Mouse (Mus musculus) kidney, postnatal 25 days (tissue): Measurements from ENCODE around the gene Cmas.

Source experiments
- DNase-seq, 2 experiments: peaks; one replicate each; pipeline ENCODE4 v3.0.0; 2021; ENCODE audit warnings: mixed read lengths in 2 of 2

Gene Cmas

DNA sequence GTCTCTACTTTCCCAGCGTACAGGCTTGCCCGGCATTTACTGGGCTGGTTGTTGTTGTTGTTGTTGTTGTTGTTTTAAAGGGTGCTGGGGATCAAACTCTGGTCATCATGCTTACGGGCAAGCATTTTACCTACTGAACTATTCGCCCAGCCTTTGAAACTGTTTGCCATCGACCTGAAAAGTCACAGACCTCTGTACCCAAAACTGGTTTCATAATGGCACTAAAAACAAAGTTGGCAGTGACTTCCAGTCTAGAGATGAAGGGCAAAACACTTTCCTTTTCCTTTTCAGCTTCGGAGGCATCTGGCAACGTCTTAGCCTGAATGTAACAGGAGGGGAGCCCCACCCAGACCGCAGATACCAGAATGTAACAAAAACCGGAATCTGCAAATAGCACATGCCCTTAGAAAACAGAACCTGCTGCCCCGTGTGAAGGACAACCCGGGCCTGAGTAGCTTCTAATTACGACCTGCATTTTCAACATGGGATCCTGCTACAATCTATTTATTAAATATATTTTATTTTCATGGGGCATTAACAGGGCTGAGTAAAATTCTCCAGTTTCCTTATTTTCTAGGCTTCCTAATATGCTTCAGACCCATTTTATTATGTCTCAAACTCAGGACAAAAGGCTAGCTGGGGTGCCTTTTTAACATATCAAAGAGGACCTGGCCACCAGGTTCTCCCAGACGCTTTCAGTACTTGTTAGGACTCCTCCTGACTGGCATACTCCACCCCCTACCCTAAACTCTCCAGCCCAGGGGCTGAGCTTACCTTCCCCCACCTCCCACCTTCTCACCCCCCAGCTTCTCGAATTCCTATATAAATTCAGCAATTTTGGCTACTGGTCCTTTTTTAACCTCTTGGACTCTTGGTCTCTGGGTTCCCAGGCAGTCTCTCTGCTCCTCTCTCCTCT lies 3.9 kb upstream of the Cmas start:
- DNase-seq, result no peak

DNA sequence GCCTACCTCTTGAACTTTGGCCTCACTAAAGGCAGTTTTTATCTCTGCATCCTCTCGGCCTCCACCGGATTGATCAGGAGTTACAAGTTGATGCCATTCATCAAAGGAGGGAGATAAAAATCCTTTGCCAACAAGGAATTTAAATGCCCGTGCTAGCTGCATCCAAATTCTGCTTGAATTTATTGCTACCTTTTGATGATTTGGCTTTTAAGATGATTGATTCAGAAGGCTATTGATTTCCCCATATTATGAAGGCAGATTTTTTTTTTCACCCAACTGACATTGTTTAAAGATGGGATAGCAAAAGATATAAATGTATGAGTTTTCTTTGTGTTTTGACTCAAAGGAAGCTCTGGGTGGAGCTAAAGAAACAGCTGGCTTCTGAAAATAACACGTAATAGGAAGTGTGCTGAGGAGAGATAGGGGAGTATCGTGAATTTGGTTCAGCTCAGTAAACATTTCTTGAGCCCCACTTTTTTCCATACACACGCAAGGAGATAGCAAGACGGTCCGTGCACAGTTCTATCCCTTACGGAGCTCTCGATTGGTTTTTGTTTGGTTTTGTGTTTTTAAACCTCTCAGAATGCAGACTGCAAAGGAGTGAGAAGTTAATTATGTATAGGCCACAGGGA lies 964 bp downstream of the Cmas start:
- no peak for DNase-seq

GRCm38 (mm10) chr6:142757976-142758375 lies 1.5 kb downstream of the Cmas start:
- no peak for DNase-seq

DNA sequence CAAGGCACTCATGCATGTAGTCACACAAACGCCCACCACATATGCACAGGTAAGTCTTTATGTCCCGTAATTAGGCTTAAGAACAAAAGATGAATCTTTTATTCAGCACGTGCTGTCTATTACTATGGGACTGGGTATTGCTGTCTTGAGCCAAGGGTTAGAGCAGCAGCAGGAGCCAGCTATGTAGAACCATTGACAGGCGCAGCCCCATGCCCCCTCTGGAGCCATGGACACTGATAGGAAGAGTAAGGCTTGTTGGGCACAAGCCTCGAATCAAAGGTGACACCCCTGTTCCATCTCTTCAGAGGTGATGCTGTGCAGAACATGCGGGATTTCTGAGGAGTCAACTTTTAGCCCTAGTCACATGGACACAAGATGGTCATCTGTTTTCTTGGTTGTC lies 2.1 kb downstream of the Cmas start:
- DNase-seq, result no peak

DNA sequence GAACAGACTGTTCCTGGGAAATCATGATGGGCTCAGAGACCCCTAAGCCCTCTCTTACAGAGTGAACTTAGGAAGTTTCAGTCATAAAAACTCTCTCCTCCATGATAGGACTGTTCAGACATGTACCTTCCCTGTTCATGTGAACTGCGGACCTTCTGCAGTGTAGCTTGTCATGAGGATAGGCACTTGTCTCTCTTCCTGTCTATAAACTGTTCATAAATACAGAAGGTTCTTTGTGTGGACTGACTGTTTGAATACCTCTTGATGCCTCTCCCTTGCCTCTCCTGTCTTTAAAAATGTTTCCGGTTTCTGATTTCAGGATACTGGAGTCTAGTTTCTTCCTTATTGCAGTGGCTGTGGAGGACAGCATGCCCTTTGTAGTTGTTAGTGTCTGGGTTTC lies 3.1 kb downstream of the Cmas start:
- DNase-seq, result no peak

- no peak for DNase-seq
Observed at GRCm38 (mm10) chr6:142764933-142765332, 8.4 kb downstream of the Cmas start.

GRCm38 (mm10) chr6:142767305-142767704 lies 10.8 kb downstream of the Cmas start:
- no peak for DNase-seq

DNA sequence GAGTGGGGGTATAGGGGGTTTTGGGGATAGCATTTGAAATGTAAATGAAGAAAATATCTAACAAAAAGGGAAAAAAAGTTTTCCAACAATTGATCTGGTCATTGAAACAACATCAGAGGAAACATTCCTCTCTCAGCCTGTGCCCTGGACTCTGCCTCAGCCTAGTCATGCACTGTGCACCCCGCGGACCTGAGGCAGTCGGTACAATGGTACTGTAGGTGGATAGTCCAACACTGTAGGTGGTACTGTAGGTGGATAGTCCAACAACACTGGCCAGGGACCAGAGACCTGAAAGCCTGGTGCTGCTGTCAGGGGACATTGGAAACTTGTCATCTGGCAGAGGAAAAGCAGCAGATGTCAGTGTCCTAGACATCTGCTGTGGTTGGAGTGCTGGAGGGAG lies 13.4 kb downstream of the Cmas start:
- peak; percentile 50 to 74 for DNase-seq

DNA sequence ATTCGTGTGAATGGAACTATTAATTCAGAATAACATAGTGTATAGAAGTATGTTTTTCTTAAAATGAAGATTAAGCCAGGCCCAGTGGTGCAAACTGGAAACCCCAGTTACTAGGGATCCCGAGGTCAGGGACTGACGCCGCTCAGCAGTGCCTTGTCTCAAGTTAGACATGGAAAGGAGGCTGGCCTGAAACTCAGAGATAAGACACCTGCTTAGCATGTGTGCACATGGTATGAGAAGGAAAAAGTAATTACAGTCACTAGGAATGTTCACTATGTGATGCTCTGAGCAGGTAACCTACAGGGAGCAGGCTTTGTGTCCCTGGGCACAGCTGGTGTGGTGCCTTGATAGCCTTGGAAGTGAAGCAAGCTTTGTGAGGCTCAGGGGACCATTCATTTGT lies 15.2 kb downstream of the Cmas start:
- peak in 1 of 2 experiments; percentile 17 for DNase-seq

- no peak for DNase-seq
Observed at GRCm38 (mm10) chr6:142773566-142773965, 17.1 kb downstream of the Cmas start.

DNA sequence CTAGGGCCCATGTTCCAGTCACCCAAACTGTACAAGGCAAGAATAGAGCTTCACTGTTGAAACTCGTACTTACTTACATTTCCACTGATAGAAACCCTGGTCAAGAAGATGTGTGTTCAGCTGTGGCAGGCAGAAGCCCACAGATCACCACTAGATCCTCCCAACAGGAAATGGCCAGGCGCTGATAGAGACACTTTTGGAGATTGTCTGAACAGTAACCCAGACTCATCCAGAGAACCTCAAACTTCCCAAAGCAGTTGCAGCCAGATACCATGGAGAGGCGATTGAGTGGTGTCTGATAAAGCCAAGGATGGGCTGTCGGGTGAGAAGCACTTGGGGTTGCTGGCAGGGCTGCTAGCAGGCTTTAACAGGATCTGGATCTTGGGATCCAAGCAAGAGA lies 20.4 kb downstream of the Cmas start:
- DNase-seq, result no peak

DNA sequence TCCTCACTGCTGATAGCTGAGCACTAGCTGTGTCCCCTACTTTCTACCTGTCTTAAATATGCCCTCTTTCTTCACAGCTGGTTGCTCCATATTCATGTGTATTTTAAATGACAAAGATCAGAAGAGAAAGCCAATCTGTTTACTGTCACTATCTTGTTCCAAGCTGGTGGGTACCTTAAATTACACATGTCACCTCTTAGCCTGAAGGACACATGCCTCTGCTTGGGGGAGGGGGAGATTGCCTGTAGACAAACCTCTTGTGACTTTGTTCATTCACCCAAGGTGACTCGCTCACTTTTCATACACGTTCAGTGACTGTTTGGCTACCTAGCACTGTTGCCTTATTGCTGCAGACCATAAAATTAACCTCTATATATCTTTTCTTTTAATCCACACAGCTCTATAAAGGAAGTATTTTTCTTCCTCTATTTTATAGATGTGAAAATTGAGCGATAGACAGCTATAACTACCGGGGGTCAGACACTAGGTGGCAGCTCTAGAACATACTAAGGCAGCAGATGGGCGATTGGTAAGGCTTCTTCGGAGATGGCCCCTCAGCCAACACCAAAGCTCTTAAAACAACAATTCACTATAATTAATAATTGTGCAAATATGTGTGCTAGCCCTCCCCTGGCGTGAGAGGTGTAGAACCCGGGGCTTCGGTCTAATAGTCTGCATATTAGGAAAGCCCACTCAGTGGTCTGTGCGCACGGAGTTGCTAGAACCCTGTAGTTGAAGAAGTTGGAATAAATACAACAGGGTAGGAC lies 22.7 kb downstream of the Cmas start:
- DNase-seq, result peak in 1 of 2 experiments; percentile 48

DNA sequence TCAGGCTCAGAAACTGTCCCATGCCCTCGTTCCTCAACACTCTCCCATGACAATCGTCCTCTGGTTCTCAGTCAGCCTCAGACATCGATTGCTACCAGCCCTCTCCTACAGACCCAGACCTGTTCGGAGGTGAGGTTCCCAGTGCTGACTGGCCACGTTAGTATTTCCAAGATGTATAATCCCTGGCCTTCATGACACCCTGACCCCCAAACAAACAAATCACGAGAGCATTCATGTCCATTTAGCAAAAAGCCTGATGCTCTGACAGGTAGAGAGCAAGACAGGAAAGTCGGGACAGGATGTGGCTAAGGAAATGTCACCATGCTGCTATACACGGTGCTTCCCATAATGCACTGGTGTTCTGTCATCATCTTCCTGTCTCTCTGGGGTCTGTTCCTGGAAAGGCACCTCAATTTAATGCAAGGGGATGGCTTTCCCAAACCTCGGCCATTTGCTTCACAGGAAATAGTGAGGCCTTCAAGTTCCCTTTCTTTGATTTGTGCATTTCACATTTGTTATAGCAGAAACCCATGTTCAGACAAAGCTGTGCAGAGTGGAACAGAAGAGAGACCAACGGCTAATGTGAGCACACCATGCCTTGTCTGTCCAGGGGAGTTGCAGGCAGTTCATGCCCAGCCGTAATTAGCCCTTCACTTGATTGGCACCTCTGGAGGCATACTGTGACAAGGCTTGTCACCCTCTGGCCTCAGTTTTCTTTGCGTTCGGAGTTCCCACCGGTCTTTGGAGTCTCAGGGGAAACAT lies 23.5 kb downstream of the Cmas start:
- DNase-seq, result no peak

DNA sequence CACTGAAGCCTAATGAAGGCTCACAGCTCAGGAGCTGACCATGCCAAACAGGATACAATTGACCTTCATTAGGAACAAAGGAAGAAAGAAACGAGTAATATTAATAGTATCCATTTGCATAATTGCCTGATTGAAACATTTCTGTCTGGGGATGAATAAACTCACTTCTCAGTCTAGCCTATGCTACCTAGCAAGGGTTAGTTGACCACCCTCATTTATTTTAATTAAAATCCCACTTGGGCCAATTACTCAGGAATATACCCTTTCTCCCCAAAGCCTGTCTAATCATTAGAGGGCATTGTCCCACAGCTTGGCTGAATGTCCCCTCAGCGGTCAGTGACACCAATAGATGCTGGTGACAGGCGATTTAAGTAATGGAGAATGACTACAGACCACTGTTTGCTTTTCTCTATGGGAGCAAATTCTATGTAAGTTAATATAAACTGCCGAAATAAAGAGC lies 24.1 kb downstream of the Cmas start:
- DNase-seq, result no peak

GRCm38 (mm10) chr6:142781286-142781685 lies 24.8 kb downstream of the Cmas start:
- DNase-seq, result no peak

GRCm38 (mm10) chr6:142785343-142785742 lies 28.9 kb downstream of the Cmas start:
- peak; percentile 54 to 81 for DNase-seq

- no peak for DNase-seq
Observed at GRCm38 (mm10) chr6:142786106-142786505, 29.6 kb downstream of the Cmas start.

- DNase-seq, result peak in 1 of 2 experiments; percentile 26
Observed at GRCm38 (mm10) chr6:142788042-142788987, 31.8 kb downstream of the Cmas start.

DNA sequence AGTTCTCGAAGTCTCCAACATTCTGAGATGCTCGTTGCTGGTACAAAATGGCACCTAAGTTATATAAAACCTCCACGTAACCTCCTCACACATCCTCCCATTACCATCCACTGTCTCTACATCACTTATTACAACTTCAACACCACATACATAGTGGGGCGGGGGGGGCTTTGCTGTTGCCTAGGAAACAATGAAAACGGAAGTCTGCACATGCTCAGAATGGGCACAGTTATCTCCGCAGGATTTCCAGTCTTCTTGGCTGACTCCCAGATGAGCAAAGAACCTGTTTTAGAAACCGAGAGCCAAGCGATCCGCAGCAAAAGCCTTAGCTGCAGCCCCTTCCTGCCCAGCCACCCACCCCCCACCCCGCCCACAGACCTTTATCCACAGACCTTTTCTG lies 33.2 kb downstream of the Cmas start:
- no peak for DNase-seq

- DNase-seq, result no peak
Observed at GRCm38 (mm10) chr6:142792241-142792968, 35.9 kb downstream of the Cmas start.

GRCm38 (mm10) chr6:142793468-142793867 lies 37.0 kb downstream of the Cmas start:
- DNase-seq, result no peak
